10 mouse cellular contexts compared by ENCODE assay signal in the genomic region with DNA sequence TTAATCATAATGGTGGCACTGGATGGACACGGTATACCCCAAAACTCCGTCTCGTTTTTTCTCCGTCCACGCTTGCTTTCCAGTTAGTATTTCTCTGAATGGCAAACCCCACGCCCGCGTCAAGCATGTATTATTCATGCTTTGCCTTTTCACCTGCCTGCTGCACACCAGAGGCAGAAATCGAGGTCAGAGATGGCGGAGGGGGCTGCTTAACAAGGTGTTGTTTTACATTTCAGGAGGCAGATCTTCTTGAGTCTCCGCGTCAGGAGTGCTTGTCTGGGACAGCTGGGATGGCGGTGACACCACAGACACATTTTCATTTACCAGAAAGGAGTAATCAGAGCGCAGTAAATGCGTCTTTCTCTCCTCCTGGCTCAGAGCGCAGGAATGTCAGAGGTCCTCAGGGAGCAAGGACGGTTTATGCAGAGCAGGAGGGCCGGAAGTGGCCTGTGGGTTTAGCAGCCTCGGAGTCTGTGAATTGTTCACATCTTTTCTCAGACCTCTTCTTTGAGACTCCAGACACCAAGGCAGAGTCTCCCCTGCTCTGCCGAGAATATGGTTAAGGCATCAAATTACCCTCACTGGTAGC.
DNase-seq lines count a peak whose midpoint lies in the region; ATAC-seq and TF ChIP-seq lines count a peak whose summit lies in the region.
"Had no signal": no experiment of that assay in that cellular context is flagged by ENCODE, and none has a peak within 500 bp of the region (broad histone marks: within the 10 kb centered on the region; RNA-seq: fewer than 3 reads in every experiment).

No protein-coding gene starts in this region.

- H3K9ac ChIP-seq in hindbrain, embryonic 15.5 days = no peak overlapping the region
- H3K9ac ChIP-seq in midbrain, embryonic 15.5 days = no peak overlapping the region
- H3K9ac ChIP-seq: liver, embryonic 12.5 days had no signal

- H3K79me2 ChIP-seq in C2C12 (ENCODE audit: control insufficient read depth, insufficient read depth) = peaks cover 10% of the 10 kb centered on the region

- no peaks in the 10 kb centered on the region for H3K27me3 ChIP-seq in C2C12 (ENCODE audit: control insufficient read depth, insufficient read depth, insufficient read length)
- H3K27me3 ChIP-seq in hindbrain, embryonic 15.5 days = no peaks in the 10 kb centered on the region
- H3K27me3 ChIP-seq in midbrain, embryonic 15.5 days (replicated peaks) = no peaks in the 10 kb centered on the region
- H3K27me3 ChIP-seq in forebrain, embryonic 10.5 days (ENCODE audit: poor library complexity, severe bottlenecking) = no peaks in the 10 kb centered on the region
- H3K27me3 ChIP-seq: liver, embryonic 12.5 days had no signal

- DNase-seq in ZHBTc4 (ENCODE audit: low read depth, low spot score) = peak; percentile 18
- DNase-seq in urinary bladder, postnatal 25 days (ENCODE audit: low spot score) = no peak
- no peak for DNase-seq in forebrain, embryonic 10.5 days (ENCODE audit: extremely low spot score, low spot score)
- DNase-seq in gastrocnemius, postnatal 10 days = no peak
- DNase-seq: adrenal gland, adult 8-10 months had no signal

- H3K27ac ChIP-seq in hindbrain, embryonic 15.5 days (replicated peaks) = 0 out of 2 replicates have a peak overlapping the region, but pooled peaks have one; percentile 17
- no peak overlapping the region for H3K27ac ChIP-seq in midbrain, embryonic 15.5 days
- no peak overlapping the region for H3K27ac ChIP-seq in forebrain, embryonic 10.5 days
- H3K27ac ChIP-seq: liver, embryonic 12.5 days had no signal

- H3K79me3 ChIP-seq in C2C12 (ENCODE audit: low read depth) = peaks cover 2% of the 10 kb centered on the region

- H3K4me1 ChIP-seq in hindbrain, embryonic 15.5 days (replicated peaks) = peaks cover 15% of the 10 kb centered on the region
- 0 out of 2 replicates have a peak, but pooled peaks cover 6% of the 10 kb centered on the region for H3K4me1 ChIP-seq in midbrain, embryonic 15.5 days
- H3K4me1 ChIP-seq in forebrain, embryonic 10.5 days = peaks cover 12% of the 10 kb centered on the region; the same call in 1 of the 2 replicates
- H3K4me1 ChIP-seq: liver, embryonic 12.5 days had no signal

- H3K36me3 ChIP-seq in C2C12 (ENCODE audit: control insufficient read depth, insufficient read depth) = no peaks in the 10 kb centered on the region
- no peaks in the 10 kb centered on the region for H3K36me3 ChIP-seq in hindbrain, embryonic 15.5 days
- no peaks in the 10 kb centered on the region for H3K36me3 ChIP-seq in midbrain, embryonic 15.5 days (replicated peaks)
- no peaks in the 10 kb centered on the region for H3K36me3 ChIP-seq in forebrain, embryonic 10.5 days (replicated peaks)
- H3K36me3 ChIP-seq: liver, embryonic 12.5 days had no signal

- H3K4me3 ChIP-seq in C2C12 (ENCODE audit: insufficient read depth, poor library complexity, severe bottlenecking) = no peak overlapping the region
- H3K4me3 ChIP-seq in hindbrain, embryonic 15.5 days = no peak overlapping the region
- no peak overlapping the region for H3K4me3 ChIP-seq in midbrain, embryonic 15.5 days
- no peak overlapping the region for H3K4me3 ChIP-seq in forebrain, embryonic 10.5 days
- H3K4me3 ChIP-seq: liver, embryonic 12.5 days had no signal

- no peak for TF ChIP-seq CTCF in C2C12 (IDR thresholded peaks at IDR 0.05; ENCODE audit: control insufficient read depth, insufficient read depth, insufficient read length)

- no peak overlapping the region for H3ac ChIP-seq in C2C12 (ENCODE audit: control insufficient read depth, insufficient read length, low read depth)

- no peaks in the 10 kb centered on the region for H3K9me3 ChIP-seq in hindbrain, embryonic 15.5 days
- H3K9me3 ChIP-seq in midbrain, embryonic 15.5 days = no peaks in the 10 kb centered on the region
- no peaks in the 10 kb centered on the region for H3K9me3 ChIP-seq in forebrain, embryonic 10.5 days

- H3K4me2 ChIP-seq in hindbrain, embryonic 15.5 days = no peak overlapping the region; the same call in 1 of the 2 replicates
- H3K4me2 ChIP-seq in midbrain, embryonic 15.5 days = peak overlapping the region; percentile 17
- H3K4me2 ChIP-seq: liver, embryonic 12.5 days had no signal

- ATAC-seq in hindbrain, embryonic 15.5 days (ENCODE audit: low FRiP score, low read depth) = no peak
- ATAC-seq in midbrain, embryonic 15.5 days (replicated peaks) = no peak
- ATAC-seq in inflammation-experienced regulatory T-cells, adult 6 months = no peak
- ATAC-seq: liver, embryonic 12.5 days had no signal

- 54% methylated on average over 20 of the region's 20 CpGs for WGBS in hindbrain, embryonic 15.5 days
- 57% methylated on average over 20 of the region's 20 CpGs for WGBS in midbrain, embryonic 15.5 days
- 80% methylated on average over 20 of the region's 20 CpGs for WGBS in forebrain, embryonic 10.5 days

TF ChIP-seq in C2C12, 6 proteins besides CTCF, POLR2A, EP300 and RAD21:
- TF ChIP-seq CEBPB (IDR thresholded peaks at IDR 0.05; ENCODE audit: low read depth) (no peak), MYOD1 (IDR thresholded peaks at IDR 0.05; ENCODE audit: control insufficient read depth, insufficient read length, low read depth) (peak; percentile 73)
